Mouse (Mus musculus) forebrain, embryonic 13.5 days (tissue): ENCODE data around the gene Ugt1a9. TPM values are rescaled to one million over a fixed set of nuclear protein-coding genes. Genes with fewer than 3 reads are reported as not detected.
"Not testable (repeated sequence)": the region's sequence is repeated elsewhere in the genome, so short reads cannot be mapped to it uniquely, and the experiment has no call there.

Source experiments
- ATAC-seq: fragments of 200-750 bp; cut with Nextera tagmentation; 2 replicates; pipeline ENCODE4 v1.8.0; 2017
- H3K27ac ChIP-seq: fragments of 300-500 bp; sonication (generic); 2 replicates; pipeline ENCODE4 v1.5.1; 2015; ENCODE audit warnings: inconsistent platforms, mild to moderate bottlenecking, moderate library complexity
- H3K27me3 ChIP-seq: fragments of 300-500 bp; sonication (generic); 2 replicates; pipeline ENCODE4 v1.6.1; 2015; ENCODE audit warnings: mild to moderate bottlenecking, inconsistent platforms
- H3K36me3 ChIP-seq: fragments of 300-500 bp; sonication (generic); 2 replicates; pipeline ENCODE4 v1.6.1; 2015; ENCODE audit warnings: mild to moderate bottlenecking, inconsistent platforms; ENCODE audit not compliant: poor library complexity, severe bottlenecking
- H3K4me1 ChIP-seq: fragments of 300-500 bp; sonication (generic); 2 replicates; pipeline ENCODE4 v1.6.1; 2015; ENCODE audit warnings: inconsistent platforms
- H3K4me2 ChIP-seq: fragments of 300-500 bp; sonication (generic); 2 replicates; pipeline ENCODE4 v1.6.1; 2015; ENCODE audit warnings: inconsistent platforms, mild to moderate bottlenecking, moderate library complexity
- H3K4me3 ChIP-seq: fragments of 300-500 bp; sonication (generic); 2 replicates; pipeline ENCODE4 v1.5.1; 2015; ENCODE audit warnings: mild to moderate bottlenecking, inconsistent platforms
- H3K9ac ChIP-seq: fragments of 300-500 bp; sonication (generic); 2 replicates; pipeline ENCODE4 v1.6.1; 2015; ENCODE audit warnings: mild to moderate bottlenecking, inconsistent platforms
- H3K9me3 ChIP-seq: fragments of 300-500 bp; sonication (generic); replicated peaks from 2 replicates; pipeline ENCODE4 v1.6.1; 2016; ENCODE audit warnings: inconsistent platforms
- WGBS: fragments of 180-500 bp; shearing (Covaris S2); methylation state at CpG from one replicate; pipeline ENCODE4 v1.1.7; 2015; 5-methylcytosine and 5-hydroxymethylcytosine counted together
- polyA plus RNA-seq: library from polyadenylated mRNA; unstranded; fragments of >200 nt; fragmentation: Nextera tagmentation; extraction: Ambion mirVana; gene quantifications from 2 replicates; pipeline ENCODE4 v1.2.1, GENCODE M21; 2015

Ugt1a9 gene
- polyA plus RNA-seq, 1 experiment from 2014 or later = not detected

DNA sequence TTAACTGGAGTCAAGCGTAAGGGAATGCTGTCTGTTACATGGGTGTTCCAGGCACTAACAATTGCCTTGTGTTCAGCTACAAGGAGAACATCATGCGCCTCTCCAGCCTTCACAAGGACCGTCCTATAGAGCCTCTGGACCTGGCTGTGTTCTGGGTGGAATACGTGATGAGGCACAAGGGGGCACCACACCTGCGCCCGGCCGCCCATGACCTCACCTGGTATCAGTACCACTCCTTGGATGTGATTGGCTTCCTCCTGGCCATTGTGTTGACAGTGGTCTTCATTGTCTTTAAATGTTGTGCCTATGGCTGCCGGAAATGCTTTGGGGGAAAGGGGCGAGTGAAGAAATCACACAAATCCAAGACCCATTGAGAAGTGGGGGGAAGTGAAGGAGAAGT is 147.5 kb downstream of the Ugt1a9 start:
- Histone ChIP-seq H3K9ac (no peak overlapping the region), H3K4me2 (no peak overlapping the region), H3K4me3 (no peak overlapping the region), H3K36me3 (no peaks in the 10 kb centered on the region), H3K27ac (no peak overlapping the region), H3K27me3 (no peaks in the 10 kb centered on the region), H3K9me3 (peaks cover 46% of the 10 kb centered on the region), H3K4me1 (no peaks in the 10 kb centered on the region)
- WGBS = 75% methylated on average over 9 of the region's 9 CpGs
- no peak for ATAC-seq

DNA sequence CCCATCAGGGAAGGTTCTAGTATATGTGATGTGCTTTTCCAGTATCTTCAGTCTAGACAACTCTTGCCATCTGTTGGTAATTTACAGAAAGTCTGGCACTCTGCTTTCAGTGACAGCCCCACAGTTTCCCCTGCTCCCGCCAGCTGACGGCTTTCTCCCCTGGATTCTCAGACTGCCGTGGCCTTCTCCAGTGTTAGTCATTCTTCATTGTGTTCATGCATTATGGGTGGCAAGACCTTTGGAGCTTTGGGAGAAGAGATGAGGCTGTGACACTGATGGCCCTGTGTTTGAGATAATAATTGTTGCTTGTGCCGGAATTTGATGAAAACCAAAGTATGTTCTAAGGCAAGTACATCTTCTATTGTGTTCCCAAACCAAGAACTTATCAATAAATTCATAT is 148.0 kb downstream of the Ugt1a9 start:
- no peak overlapping the region for H3K27ac ChIP-seq
- H3K4me3 ChIP-seq = no peak overlapping the region
- H3K36me3 ChIP-seq = no peaks in the 10 kb centered on the region
- WGBS = 49% methylated on average over 4 of the region's 4 CpGs
- no peak overlapping the region for H3K9ac ChIP-seq
- no peaks in the 10 kb centered on the region for H3K4me1 ChIP-seq
- no peaks in the 10 kb centered on the region for H3K27me3 ChIP-seq
- peaks cover 41% of the 10 kb centered on the region for H3K9me3 ChIP-seq
- no peak overlapping the region for H3K4me2 ChIP-seq
- no peak for ATAC-seq

DNA sequence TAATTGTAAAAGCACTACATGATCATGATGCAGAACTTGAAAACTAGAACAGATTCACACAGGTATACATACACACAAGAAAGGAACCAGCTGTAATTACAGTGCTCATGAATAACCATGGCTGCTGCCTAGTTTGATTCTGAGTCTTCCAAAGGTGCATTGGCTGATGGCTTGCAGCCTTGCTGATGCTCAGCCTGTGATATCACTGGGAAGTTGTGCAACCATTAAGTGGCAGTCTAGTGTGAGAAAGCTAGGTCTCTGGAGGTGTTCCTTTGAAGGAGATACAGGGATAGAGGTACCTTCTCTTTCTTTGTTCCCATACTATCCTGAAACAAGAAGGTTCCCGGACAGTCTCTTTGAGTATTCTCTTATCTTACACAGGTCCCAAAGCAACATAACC is 148.5 kb downstream of the Ugt1a9 start:
- H3K36me3 ChIP-seq = no peaks in the 10 kb centered on the region
- H3K9ac ChIP-seq = no peak overlapping the region
- no peak overlapping the region for H3K4me2 ChIP-seq
- no peaks in the 10 kb centered on the region for H3K27me3 ChIP-seq
- H3K4me3 ChIP-seq = no peak overlapping the region
- ATAC-seq = no peak
- WGBS = 17% methylated on average over 1 of the region's 1 CpGs
- peaks cover 36% of the 10 kb centered on the region for H3K9me3 ChIP-seq
- H3K27ac ChIP-seq = no peak overlapping the region
- no peaks in the 10 kb centered on the region for H3K4me1 ChIP-seq

DNA sequence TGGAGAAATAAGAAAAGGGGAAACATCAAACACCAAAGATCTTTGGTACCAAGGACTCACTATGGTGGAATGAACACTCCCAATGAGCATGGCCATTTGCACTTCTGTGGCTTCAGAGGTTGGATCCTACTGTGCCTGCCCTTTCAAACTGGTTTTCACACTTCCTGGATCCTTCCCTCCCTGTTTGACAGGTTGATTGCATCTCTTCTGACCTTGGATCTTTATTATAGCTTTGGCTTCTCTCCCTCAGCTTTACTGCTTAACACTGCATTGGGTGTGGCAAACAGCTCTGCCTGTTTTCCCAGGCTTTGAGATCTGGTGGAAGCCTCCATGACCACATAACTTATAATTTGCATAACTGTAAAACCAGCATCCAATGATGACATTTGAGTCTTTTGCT is 149.7 kb downstream of the Ugt1a9 start:
- ATAC-seq = no peak
- H3K4me1 ChIP-seq = no peaks in the 10 kb centered on the region
- H3K36me3 ChIP-seq = no peaks in the 10 kb centered on the region
- H3K9ac ChIP-seq = no peak overlapping the region
- no peak overlapping the region for H3K4me3 ChIP-seq
- H3K27me3 ChIP-seq = no peaks in the 10 kb centered on the region
- peaks cover 27% of the 10 kb centered on the region for H3K9me3 ChIP-seq
- H3K4me2 ChIP-seq = no peak overlapping the region
- H3K27ac ChIP-seq = no peak overlapping the region

DNA sequence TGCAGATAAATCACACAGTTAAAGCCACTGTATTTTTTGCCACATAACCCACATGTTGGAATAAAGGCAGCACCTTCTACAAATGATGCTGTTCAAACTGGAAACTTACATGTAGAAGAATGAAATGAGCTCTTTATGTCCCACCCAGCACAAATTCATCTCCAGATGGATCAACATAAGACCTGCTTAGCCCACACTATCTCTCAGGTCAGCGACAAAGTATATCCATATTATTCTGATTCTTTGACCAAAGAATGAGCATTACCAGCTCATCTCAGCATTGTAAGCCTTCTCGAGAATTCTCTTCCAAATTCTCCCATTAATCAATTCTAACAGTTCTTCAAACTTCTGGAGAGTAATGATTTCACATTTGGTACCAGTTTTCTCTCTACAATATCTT is 151.6 kb downstream of the Ugt1a9 start:
- Histone ChIP-seq H3K9ac (no peak overlapping the region), H3K4me1 (no peaks in the 10 kb centered on the region), H3K36me3 (no peaks in the 10 kb centered on the region), H3K4me3 (no peak overlapping the region), H3K4me2 (no peak overlapping the region), H3K27ac (no peak overlapping the region), H3K27me3 (no peaks in the 10 kb centered on the region), H3K9me3 (peaks cover 29% of the 10 kb centered on the region)
- ATAC-seq = no peak
- 52% methylated on average over 2 of the region's 2 CpGs for WGBS

DNA sequence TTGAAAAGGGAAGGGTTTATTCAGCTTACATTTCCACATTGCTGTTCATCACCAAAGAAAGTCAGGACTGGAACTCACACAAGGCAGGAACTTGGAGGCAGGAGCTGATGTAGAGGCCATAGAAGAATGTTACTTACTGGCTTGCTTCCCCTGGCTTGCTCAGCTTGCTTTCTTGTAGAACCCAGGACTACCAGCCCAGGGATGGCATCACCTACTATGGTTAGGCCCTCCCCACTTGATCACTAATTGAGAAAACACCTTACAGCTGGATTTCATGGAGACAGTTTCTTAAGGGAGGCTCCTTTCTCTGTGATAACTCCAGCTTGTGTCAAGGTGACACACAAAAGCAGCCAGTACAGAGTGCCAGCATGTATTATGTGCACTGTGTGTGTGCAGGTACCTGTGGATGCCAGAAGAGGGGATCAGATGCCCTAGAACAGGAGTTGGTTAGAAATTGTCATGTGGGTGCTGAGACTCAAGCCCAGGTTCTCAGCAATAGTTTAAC is 152.5 kb downstream of the Ugt1a9 start:
- ATAC-seq, H3K4me2 ChIP-seq, H3K4me1 ChIP-seq, H3K27me3 ChIP-seq, H3K4me3 ChIP-seq, H3K27ac ChIP-seq, H3K36me3 ChIP-seq, H3K9ac ChIP-seq: not testable (repeated sequence)
- peaks cover 32% of the 10 kb centered on the region for H3K9me3 ChIP-seq

DNA sequence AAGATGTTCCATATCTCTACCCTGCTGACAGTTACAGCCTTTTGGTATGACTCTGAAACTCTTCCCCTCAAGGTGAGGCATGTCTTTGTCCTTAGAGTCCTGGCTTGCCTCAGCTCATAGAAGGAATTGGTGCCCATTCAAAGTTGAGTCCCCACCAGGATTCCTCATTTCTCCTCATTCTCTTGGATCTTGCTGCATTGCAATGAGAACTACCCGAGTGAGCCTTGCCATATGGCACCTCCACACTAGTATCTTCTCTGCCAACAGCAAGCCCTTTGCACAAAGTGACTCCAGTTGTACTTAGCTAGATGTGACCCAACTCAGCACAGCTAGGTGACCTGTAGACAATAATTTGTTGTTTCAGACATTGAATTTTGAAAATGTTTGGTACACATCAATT is 153.0 kb downstream of the Ugt1a9 start:
- ATAC-seq = no peak
- WGBS = 50% methylated on average over 1 of the region's 1 CpGs
- no peaks in the 10 kb centered on the region for H3K4me1 ChIP-seq

DNA sequence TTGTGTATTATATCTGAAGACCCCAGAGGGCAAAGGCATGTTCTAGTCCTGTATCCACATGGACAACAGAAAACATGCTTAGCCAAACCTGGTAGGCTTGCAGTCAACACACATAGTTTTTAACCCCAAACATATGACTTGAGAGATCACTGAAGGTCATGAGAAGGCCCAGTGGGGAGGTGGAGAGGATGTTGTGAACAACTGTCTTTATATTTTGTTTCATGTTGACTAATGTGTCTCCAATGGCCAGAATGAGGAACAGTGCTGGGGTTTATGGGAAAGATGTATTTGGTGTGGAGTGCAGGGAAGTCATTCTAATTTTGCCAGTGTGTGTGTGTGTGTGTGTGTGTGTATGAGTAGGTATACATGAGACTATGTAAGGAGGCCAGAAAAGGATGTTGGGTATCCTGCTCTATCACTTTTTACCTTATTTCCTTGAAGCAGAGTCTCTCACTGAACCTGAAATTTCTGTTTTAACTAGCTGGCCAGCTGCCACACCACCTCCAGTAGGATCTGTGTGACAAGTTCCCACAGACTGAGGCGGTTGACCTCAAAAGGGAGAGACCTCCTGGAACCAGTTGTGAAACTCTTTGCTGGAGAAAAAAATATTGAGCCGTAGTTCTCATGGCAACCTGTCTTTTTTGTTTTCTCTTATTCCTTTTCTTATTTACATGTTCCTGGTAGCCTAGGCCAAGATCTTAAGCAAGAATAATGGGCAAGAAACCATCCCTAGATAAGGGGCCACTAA is 153.6 kb downstream of the Ugt1a9 start:
- no peak overlapping the region for H3K9ac ChIP-seq
- H3K4me3 ChIP-seq = no peak overlapping the region
- H3K4me1 ChIP-seq = no peaks in the 10 kb centered on the region
- no peak overlapping the region for H3K4me2 ChIP-seq
- WGBS = 70% methylated on average over 2 of the region's 2 CpGs
- H3K27ac ChIP-seq = no peak overlapping the region
- H3K9me3 ChIP-seq = peaks cover 44% of the 10 kb centered on the region
- ATAC-seq = no peak
- H3K36me3 ChIP-seq = no peaks in the 10 kb centered on the region
- no peaks in the 10 kb centered on the region for H3K27me3 ChIP-seq

More for the DNA sequence above, 153.0 kb downstream of the Ugt1a9 start:
- no peak overlapping the region for H3K27ac ChIP-seq
- H3K9ac ChIP-seq = no peak overlapping the region
- no peaks in the 10 kb centered on the region for H3K27me3 ChIP-seq
- no peak overlapping the region for H3K4me3 ChIP-seq
- H3K9me3 ChIP-seq = peaks cover 38% of the 10 kb centered on the region
- no peaks in the 10 kb centered on the region for H3K36me3 ChIP-seq
- H3K4me2 ChIP-seq = no peak overlapping the region

DNA sequence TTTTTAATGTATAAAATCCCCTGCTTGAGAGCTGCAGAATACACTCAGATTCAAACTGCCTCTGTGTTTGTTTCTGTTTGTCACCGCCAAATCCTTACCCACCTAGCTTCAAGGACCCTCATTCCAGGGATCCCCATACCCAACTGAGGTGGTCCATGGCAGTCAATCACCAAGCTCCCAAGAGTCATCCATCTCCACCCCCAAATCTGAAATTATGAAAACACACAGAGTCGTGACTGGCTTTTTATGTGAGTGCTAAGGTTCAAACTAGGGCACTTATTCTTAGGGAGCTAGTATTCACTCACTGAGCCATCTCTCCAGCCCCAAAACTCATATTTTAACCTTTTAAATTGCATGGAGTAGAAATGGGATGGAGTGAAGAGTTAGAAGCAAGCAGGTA is 154.7 kb downstream of the Ugt1a9 start:
- not testable (repeated sequence) for H3K4me3 ChIP-seq, H3K4me1 ChIP-seq, H3K36me3 ChIP-seq, ATAC-seq, H3K9ac ChIP-seq, H3K27me3 ChIP-seq, H3K4me2 ChIP-seq, H3K27ac ChIP-seq
- 38% methylated on average over 2 of the region's 2 CpGs for WGBS
- peaks cover 55% of the 10 kb centered on the region for H3K9me3 ChIP-seq

DNA sequence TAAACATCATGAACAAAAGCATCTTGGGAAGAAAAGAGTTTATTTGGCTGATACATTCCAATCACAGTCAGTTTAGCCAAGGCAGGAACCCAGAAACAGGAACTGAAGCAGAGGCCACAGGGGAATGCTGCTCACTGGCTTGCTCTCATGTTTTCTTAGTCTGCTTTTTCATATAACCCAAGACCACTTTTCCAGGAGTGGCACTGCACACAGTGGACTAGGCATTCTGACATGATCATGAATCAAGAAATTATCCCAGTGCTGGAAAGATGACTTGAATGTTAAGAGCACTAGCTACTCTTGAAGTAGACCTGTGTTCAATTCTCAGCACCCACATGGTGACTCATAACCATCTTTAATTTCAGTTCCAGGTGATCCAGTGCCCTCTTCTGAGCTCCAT is 155.1 kb downstream of the Ugt1a9 start:
- no peak overlapping the region for H3K27ac ChIP-seq
- peaks cover 59% of the 10 kb centered on the region for H3K9me3 ChIP-seq
- no peaks in the 10 kb centered on the region for H3K27me3 ChIP-seq
- no peak for ATAC-seq
- no peak overlapping the region for H3K4me3 ChIP-seq
- no peak overlapping the region for H3K9ac ChIP-seq
- H3K4me1 ChIP-seq = no peaks in the 10 kb centered on the region
- no peaks in the 10 kb centered on the region for H3K36me3 ChIP-seq
- no peak overlapping the region for H3K4me2 ChIP-seq

DNA sequence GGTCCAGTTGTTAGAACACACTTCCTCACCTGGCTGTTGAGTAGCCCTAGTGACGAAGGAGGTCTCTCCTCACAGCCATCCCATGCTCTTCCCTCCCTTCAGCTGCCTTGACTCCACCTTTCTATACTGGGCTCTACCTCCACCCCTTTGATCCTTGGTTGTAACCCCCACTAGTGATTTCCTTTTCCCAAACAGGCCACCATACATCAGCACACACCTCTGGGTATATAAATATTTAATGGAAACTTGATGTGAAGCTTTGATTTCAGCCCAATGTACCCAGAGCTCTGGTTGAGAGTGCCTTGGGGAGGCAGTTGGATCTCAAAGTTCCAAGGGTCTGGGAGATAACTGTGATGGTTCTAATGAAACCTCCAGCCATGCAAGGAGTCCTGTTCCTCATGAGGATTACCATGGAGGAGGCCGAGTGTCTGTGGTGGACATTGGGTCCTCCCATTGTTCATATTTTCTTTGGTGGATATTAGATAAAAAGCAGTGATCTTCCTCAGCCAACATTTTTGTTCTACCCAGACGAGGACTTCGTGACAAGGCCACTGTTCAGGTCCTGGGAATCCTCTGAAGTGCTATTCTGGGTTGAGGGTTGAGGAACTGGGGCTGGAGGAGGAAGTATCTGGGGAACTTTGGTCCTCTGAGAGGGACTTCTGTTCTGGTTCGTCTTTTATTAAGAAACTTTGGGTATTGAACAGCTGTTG is 156.2 kb downstream of the Ugt1a9 start, which contains the start of gene Mroh2a:
Mroh2a (plus strand) TSS at position 317 of the 710 bp plus-strand sequence.
- Histone ChIP-seq H3K27me3 (no peaks in the 10 kb centered on the region), H3K4me3 (no peak within 1 kb of the TSS), H3K9me3 (peaks cover 70% of the 10 kb centered on the region), H3K9ac (no peak within 1 kb of the TSS), H3K4me1 (no peaks in the 10 kb centered on the region), H3K27ac (no peak within 1 kb of the TSS), H3K36me3 (no peaks in the 10 kb centered on the region), H3K4me2 (no peak within 1 kb of the TSS)
- no peak for ATAC-seq
- WGBS = 53% methylated on average over 5 of the region's 5 CpGs

DNA sequence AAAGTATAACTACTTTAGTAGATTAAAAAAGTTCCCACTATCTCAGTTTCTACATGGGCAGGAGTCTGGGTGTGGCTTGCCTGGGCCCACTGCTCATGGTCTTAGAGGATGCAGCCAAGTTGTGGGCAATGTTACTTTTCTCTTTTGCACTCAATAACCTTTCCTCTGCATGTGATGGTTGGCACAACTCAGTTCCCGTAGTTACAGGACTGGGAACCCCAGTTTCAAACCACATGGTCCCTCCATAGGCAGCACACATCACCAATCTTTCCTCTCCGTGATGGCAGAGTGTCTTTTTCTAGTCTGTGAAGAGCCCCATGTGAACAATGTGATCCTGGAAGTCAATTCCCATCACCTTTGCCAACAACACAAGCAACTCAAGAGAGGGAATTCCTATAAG is 156.9 kb downstream of the Ugt1a9 start:
- H3K27me3 ChIP-seq = no peaks in the 10 kb centered on the region
- no peaks in the 10 kb centered on the region for H3K36me3 ChIP-seq
- no peak overlapping the region for H3K4me2 ChIP-seq
- H3K9me3 ChIP-seq = peaks cover 73% of the 10 kb centered on the region
- no peak overlapping the region for H3K4me3 ChIP-seq
- H3K9ac ChIP-seq = no peak overlapping the region
- no peak for ATAC-seq
- 55% methylated on average over 2 of the region's 2 CpGs for WGBS
- H3K27ac ChIP-seq = no peak overlapping the region
- H3K4me1 ChIP-seq = no peaks in the 10 kb centered on the region
